Mouse (Mus musculus) ES-CJ7 (cell line): ENCODE measurements around the gene Fermt1.

Experiments used
- DNase-seq: peaks from one replicate; pipeline ENCODE4 v3.0.0; 2011; ENCODE audit warnings: low read depth, low spot score

Fermt1 gene

DNA sequence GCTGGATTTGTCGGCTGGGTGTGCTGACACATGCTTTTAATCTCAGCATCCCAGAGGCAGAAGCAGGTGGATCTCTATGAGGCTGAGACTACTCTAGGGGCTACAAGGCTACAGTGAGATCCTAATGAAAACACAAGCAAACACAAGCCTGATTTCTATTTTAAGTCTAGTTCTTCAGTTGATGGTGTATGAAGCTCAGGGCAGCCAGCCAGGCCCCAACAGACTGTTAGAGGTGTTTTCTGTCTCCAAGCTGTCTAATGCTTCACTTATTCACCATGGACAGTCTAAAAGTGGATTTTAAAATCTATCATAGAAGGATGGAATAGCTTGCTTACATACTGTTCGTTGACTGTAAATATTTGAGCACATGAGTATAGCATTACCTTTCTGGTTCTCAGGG, 84.2 kb downstream of the Fermt1 start:
- no peak for DNase-seq

DNA sequence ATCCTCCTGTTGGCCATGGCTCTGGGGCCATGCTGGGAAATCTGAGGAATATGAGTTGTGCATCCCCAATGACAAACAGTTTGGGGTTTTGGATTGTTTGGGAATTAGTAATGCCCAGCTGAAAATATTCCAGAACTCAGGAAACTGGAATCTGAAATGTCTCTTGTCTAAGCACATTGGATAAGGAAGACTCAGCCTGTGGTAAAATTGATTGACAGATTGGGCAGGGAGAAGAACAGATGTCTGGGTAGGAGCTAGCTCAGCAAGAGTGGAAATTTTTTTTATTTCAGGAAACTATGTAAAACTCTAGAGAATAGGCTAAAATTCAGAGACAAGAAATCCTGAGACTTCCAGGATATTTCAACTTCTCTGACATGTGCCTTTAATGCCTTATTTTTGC, 85.3 kb downstream of the Fermt1 start:
- no peak for DNase-seq

DNA sequence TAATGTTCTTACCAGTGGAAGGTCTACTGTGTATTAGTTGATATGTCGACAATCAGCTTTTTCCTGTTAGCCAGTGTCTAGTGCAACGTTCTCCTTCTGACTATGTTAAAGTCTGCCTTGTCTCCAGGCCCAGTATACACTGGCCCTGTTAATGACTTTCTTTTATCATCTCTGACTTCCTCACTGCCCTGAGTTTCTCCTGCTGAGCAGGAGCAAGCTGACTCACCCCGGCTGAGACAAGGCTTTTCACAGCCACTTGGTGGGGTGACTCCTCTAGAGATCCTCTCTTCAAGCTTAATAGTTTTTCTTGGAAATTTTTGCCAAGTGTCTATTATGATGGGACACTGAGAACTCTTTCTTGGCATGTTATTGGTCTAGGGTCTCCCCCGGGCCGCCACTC, 89.4 kb downstream of the Fermt1 start:
- no peak for DNase-seq
